Mouse (Mus musculus): ENCODE measurements at regions not wholly inside any gene's neighbourhood (a gene's known extent, or its start where the extent isn't known, plus 50 kb on each side); places are given as distances from the start of the nearest gene placed in this dataset.

DNA sequence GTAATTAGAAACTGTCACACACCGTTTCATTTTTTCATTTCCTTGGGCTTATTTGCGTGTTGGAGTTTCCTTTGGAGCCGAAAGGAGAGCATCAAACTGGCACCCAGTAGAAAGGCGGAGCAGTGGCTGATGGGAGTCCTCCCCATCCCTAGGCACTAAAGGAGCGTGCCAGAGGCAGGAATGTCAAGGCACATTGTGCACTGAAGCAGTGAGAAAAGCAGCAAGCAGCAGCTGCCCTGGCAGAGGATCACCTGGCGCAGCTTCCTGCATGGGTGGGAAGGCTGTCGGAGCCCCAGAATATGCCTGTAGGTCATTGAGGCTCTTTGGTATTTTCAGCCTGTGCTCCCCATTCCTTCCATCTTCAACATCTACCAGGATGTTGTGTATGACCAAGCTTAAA is 68.3 kb upstream of the Itga4 start:
- ATAC-seq = no peak

DNA sequence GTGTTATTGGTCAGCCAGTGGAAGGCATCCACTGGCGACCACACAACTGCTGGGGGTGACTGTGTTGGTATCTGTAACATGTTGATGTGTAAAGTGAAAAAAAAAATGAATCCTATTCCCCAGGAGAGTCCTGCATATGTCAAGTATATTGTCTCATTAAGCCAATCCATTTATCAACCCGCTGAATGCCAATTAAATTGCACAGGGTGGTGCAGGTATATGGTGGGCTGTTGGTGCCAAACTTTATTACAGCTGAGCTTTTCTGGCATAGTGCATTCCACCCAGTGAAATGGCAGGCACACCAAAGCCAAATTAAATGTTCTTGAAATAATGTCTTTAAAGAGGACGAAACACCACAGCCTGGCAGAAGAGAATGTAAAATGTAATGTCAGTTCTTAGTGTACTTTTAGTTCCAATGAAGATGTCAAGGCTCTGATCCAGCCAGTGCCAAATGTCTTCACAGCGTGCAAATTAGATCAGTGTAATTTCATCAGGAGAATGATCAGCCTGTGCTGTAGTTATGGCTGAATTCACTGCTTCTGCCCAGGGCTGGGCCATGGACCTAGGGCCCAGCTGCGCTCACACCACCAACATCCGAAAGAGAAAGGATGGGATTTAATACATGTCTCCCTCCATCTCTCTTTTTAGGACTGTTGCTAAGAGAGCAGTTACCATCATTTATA is 66.6 kb upstream of the Itga4 start:
- 0 out of 2 replicates have a peak, but pooled peaks cover under 1% of the 10 kb centered on the region for H3K4me1 ChIP-seq (ENCODE audit: insufficient read depth)
- H3K9me3 ChIP-seq (ENCODE audit: low read length) = no peaks in the 10 kb centered on the region
- no peak overlapping the region for H3K27ac ChIP-seq (ENCODE audit: low read depth)
- H3K4me3 ChIP-seq (ENCODE audit: low read depth, low read length) = no peak overlapping the region
- DNase-seq = no peak
- no peak overlapping the region for H3K4me2 ChIP-seq (ENCODE audit: low read depth, low read length)
- 81% methylated on average over 6 of the region's 6 CpGs for WGBS (ENCODE audit: insufficient replicate concordance)
- no peaks in the 10 kb centered on the region for H3K36me3 ChIP-seq (replicated peaks; ENCODE audit: insufficient read depth, low read length)
- H3K27me3 ChIP-seq (ENCODE audit: insufficient read depth, low read length) = no peaks in the 10 kb centered on the region
- TF ChIP-seq EP300 (IDR thresholded peaks at IDR 0.05; ENCODE audit: low read depth) (no peak), CTCF (IDR thresholded peaks at IDR 0.05; ENCODE audit: low read depth) (no peak)
- no peak overlapping the region for H3K9ac ChIP-seq (replicated peaks)
- no peak for ATAC-seq

More for the DNA sequence above, 68.3 kb upstream of the Itga4 start:
- H3K9me3 ChIP-seq (ENCODE audit: low read length) = no peaks in the 10 kb centered on the region
- no peaks in the 10 kb centered on the region for H3K27me3 ChIP-seq (ENCODE audit: insufficient read depth, low read length)
- TF ChIP-seq EP300 (IDR thresholded peaks at IDR 0.05; ENCODE audit: low read depth) = no peak
- no peak for TF ChIP-seq CTCF (IDR thresholded peaks at IDR 0.05; ENCODE audit: low read depth)
- 89% methylated on average over 7 of the region's 7 CpGs for WGBS (ENCODE audit: insufficient replicate concordance)
- H3K9ac ChIP-seq (replicated peaks) = no peak overlapping the region
- no peaks in the 10 kb centered on the region for H3K36me3 ChIP-seq (replicated peaks; ENCODE audit: insufficient read depth, low read length)
- DNase-seq = no peak
- no peak overlapping the region for H3K4me3 ChIP-seq (ENCODE audit: low read depth, low read length)
- no peak overlapping the region for H3K4me2 ChIP-seq (ENCODE audit: low read depth, low read length)
- H3K4me1 ChIP-seq (ENCODE audit: insufficient read depth) = no peaks in the 10 kb centered on the region
- no peak overlapping the region for H3K27ac ChIP-seq (ENCODE audit: low read depth)

DNA sequence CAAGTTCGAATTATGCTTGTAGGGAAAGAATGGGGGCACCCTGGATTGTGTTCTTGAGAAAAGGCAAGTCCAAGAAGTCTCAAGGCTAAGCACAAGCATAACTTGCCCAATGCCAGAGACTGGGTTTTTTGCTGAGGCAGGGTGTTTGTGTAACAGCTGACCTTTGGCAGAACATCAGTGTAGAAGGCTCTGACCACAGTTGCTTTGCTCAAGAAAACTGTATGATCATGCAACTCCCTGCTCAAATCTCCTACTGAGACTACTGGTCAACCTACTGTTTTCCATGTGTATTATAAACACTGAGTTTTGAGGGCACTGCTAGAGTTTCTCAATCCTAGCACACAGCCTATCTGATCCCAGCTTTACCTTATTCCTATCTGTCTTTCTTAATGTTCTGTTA is 61.4 kb upstream of the Itga4 start:
- WGBS (ENCODE audit: insufficient replicate concordance) = 72% methylated on average over 1 of the region's 1 CpGs
- Histone ChIP-seq H3K4me2 (ENCODE audit: low read depth, low read length) (no peak overlapping the region), H3K9me3 (ENCODE audit: low read length) (no peaks in the 10 kb centered on the region), H3K4me3 (ENCODE audit: low read depth, low read length) (no peak overlapping the region), H3K9ac (replicated peaks) (no peak overlapping the region), H3K36me3 (replicated peaks; ENCODE audit: insufficient read depth, low read length) (no peaks in the 10 kb centered on the region), H3K27me3 (ENCODE audit: insufficient read depth, low read length) (no peaks in the 10 kb centered on the region), H3K4me1 (ENCODE audit: insufficient read depth) (0 out of 2 replicates have a peak, but pooled peaks cover 4% of the 10 kb centered on the region), H3K27ac (ENCODE audit: low read depth) (no peak overlapping the region)
- TF ChIP-seq CTCF (IDR thresholded peaks at IDR 0.05; ENCODE audit: low read depth) (no peak), EP300 (IDR thresholded peaks at IDR 0.05; ENCODE audit: low read depth) (no peak)
- no peak for DNase-seq
- no peak for ATAC-seq

DNA sequence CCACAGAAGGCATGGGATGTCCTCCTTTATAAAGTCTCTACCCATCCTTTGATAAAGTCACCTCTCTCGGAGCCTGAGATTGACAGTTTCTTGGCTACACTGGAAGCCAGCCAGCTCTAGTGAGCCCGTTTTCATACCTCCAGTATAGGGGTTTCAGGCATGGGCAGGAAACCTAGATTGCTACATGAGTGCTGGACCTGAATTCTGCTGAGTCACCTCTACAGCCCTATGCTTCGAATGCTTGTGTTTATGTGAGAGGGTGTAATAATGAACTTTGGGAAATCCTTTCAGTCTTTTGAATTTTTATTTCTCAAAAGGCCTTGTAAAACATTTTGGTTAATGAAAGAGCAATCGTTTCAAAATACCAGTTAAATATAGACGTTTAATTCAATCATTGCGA is 53.5 kb upstream of the Itga4 start:
- no peak for TF ChIP-seq EP300 (IDR thresholded peaks at IDR 0.05; ENCODE audit: low read depth)
- TF ChIP-seq CTCF (IDR thresholded peaks at IDR 0.05; ENCODE audit: low read depth) = no peak
- Histone ChIP-seq H3K9ac (replicated peaks) (no peak overlapping the region), H3K4me1 (ENCODE audit: insufficient read depth) (0 out of 2 replicates have a peak, but pooled peaks cover 2% of the 10 kb centered on the region), H3K4me3 (ENCODE audit: low read depth, low read length) (no peak overlapping the region), H3K27ac (ENCODE audit: low read depth) (no peak overlapping the region), H3K9me3 (ENCODE audit: low read length) (no peaks in the 10 kb centered on the region), H3K4me2 (ENCODE audit: low read depth, low read length) (no peak overlapping the region), H3K36me3 (replicated peaks; ENCODE audit: insufficient read depth, low read length) (no peaks in the 10 kb centered on the region), H3K27me3 (ENCODE audit: insufficient read depth, low read length) (no peaks in the 10 kb centered on the region)
- no peak for ATAC-seq
- DNase-seq = no peak
- 59% methylated on average over 6 of the region's 6 CpGs for WGBS (ENCODE audit: insufficient replicate concordance)

All from liver, postnatal 0 days (tissue).